Mouse (Mus musculus) embryonic facial prominence, embryonic 12.5 days (tissue): ENCODE data around the gene Gvin1. TPM values are rescaled to one million over a fixed set of nuclear protein-coding genes. Genes with fewer than 3 reads are reported as not detected.
"Not testable (repeated sequence)": the region's sequence is repeated elsewhere in the genome, so short reads cannot be mapped to it uniquely, and the experiment has no call there.

Experiments used
- ATAC-seq: fragments of 200-750 bp; cut with Nextera tagmentation; 2 replicates; pipeline ENCODE4 v1.8.0; 2017; ENCODE audit not compliant: insufficient number of reproducible peaks, insufficient read depth, low FRiP score, low TSS enrichment
- H3K27ac ChIP-seq: fragments of 300-500 bp; sonication (generic); 2 replicates; pipeline ENCODE4 v1.5.1; 2016; ENCODE audit warnings: mild to moderate bottlenecking
- H3K27me3 ChIP-seq: fragments of 300-500 bp; sonication (generic); 2 replicates; pipeline ENCODE4 v1.6.1; 2016; ENCODE audit warnings: mild to moderate bottlenecking, moderate library complexity
- H3K36me3 ChIP-seq: fragments of 300-500 bp; sonication (generic); 2 replicates; pipeline ENCODE4 v1.6.1; 2016; ENCODE audit warnings: mild to moderate bottlenecking
- H3K4me1 ChIP-seq: fragments of 300-500 bp; sonication (generic); 2 replicates; pipeline ENCODE4 v1.6.1; 2016
- H3K4me2 ChIP-seq: fragments of 300-500 bp; sonication (generic); replicated peaks from 2 replicates; pipeline ENCODE4 v1.6.1; 2016; ENCODE audit warnings: mild to moderate bottlenecking, moderate library complexity
- H3K4me3 ChIP-seq: fragments of 300-500 bp; sonication (generic); 2 replicates; pipeline ENCODE4 v1.5.1; 2016; ENCODE audit warnings: mild to moderate bottlenecking
- H3K9ac ChIP-seq: fragments of 300-500 bp; sonication (generic); 2 replicates; pipeline ENCODE4 v1.6.1; 2016; ENCODE audit warnings: mild to moderate bottlenecking, moderate library complexity
- H3K9me3 ChIP-seq: fragments of 300-500 bp; sonication (generic); 2 replicates; pipeline ENCODE4 v1.6.1; 2016; ENCODE audit warnings: mild to moderate bottlenecking, moderate library complexity
- WGBS: fragments of 180-500 bp; shearing (Covaris S2); methylation state at CpG from one replicate; pipeline ENCODE4 v1.1.7; 2016; 5-methylcytosine and 5-hydroxymethylcytosine counted together
- polyA plus RNA-seq: library from polyadenylated mRNA; unstranded; fragments of >200 nt; fragmentation: Nextera tagmentation; extraction: Ambion mirVana; gene quantifications from 2 replicates; pipeline ENCODE4 v1.2.1, GENCODE M21; 2016

The Gvin1 gene
- 0.17 and 0.32 TPM in 2 replicates for polyA plus RNA-seq

DNA sequence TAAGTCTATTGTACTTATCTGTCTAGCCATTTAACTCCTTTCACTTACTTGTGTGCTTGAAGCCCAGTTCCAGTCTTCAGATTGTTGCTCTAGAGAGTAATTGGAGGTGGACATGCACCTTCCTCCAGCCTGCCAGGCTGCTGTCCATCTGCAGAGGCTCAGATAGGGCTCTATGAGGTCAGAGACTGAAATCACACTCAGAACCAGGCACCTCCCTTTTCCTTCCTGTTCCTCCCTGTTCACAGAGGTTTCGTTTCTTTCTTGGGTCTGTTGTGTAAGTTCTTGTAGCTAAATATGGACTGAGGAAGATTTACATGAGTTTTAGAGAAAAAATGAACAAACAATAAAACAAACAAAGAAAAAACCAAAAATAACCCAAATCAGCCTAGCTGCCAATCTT, at the start of gene Gvin1:
Gvin1 (minus strand) TSS at position 150 of the 400 bp plus-strand sequence.
- H3K9ac ChIP-seq, H3K4me1 ChIP-seq, ATAC-seq, H3K27ac ChIP-seq, H3K36me3 ChIP-seq, H3K4me2 ChIP-seq, H3K9me3 ChIP-seq, H3K27me3 ChIP-seq, H3K4me3 ChIP-seq: not testable (repeated sequence)
- 83% methylated on average over 1 of the region's 1 CpGs for WGBS

DNA sequence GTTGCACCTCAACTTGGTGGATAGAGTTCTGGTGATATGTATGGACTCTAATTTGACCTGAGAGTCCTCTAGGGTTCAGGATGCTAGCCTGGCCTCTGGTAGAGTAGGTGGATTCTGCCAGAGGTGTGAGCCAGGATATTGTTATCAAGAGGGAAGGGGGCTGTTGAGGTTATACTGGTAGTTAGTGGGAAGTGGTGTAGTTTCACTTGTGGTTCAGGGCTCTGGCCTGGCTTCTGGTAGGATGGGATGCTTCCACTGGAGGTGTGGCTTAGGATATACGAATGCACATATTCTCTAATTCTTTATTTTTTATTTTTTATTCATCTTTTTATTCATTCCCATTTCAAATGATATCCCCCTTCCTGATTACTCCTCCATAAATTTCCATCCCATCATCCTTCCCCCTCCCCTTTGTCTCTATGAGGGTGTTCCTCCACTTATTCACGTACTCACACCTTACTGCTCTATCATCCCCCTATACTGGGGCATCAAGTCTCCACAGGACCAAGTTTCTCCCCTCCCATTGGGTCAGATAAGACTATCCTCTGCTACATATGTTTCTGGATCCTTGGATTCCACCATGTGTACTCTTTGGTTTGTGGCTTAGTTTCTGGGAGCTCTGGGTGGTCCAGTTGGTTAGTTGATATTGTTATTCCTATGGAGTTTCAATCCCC, 36.9 kb upstream of the Gvin1 start:
- 76% methylated on average over 2 of the region's 2 CpGs for WGBS
- no peaks in the 10 kb centered on the region for H3K27me3 ChIP-seq
- H3K4me1 ChIP-seq: no peaks in the 10 kb centered on the region
- no peak overlapping the region for H3K4me2 ChIP-seq
- H3K4me3 ChIP-seq: no peak overlapping the region
- no peak overlapping the region for H3K27ac ChIP-seq
- peaks cover 4% of the 10 kb centered on the region; the same call in 1 of the 2 replicates for H3K9me3 ChIP-seq
- H3K36me3 ChIP-seq: no peaks in the 10 kb centered on the region
- peak; percentile 52; the same call in 1 of the 2 replicates for ATAC-seq
- no peak overlapping the region for H3K9ac ChIP-seq

DNA sequence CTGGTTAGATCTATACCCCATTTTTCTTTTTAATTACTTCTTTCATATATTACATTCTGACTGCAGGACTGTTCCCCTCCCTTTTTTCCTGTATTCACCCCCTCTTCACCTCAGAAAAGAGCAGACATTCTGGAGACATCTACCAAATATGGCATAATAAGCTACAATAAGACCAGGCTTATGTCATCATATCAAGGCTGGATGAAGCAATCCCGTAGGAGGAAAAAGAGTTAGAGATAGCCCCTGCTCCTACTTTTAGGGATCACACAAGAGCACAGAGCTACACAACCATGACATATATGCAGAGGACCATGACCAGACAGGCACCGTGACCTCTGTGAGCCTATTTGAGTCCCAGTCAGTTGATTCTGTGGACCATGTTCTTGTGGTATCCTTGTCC, 33.8 kb upstream of the Gvin1 start:
- WGBS: 83% methylated on average over 2 of the region's 2 CpGs
- H3K27ac ChIP-seq: no peak overlapping the region
- H3K4me1 ChIP-seq: no peaks in the 10 kb centered on the region
- no peaks in the 10 kb centered on the region for H3K36me3 ChIP-seq
- no peaks in the 10 kb centered on the region for H3K27me3 ChIP-seq
- H3K9me3 ChIP-seq: peaks cover 7% of the 10 kb centered on the region; the same call in 1 of the 2 replicates
- H3K9ac ChIP-seq: no peak overlapping the region
- H3K4me3 ChIP-seq: no peak overlapping the region
- no peak for ATAC-seq
- no peak overlapping the region for H3K4me2 ChIP-seq

DNA sequence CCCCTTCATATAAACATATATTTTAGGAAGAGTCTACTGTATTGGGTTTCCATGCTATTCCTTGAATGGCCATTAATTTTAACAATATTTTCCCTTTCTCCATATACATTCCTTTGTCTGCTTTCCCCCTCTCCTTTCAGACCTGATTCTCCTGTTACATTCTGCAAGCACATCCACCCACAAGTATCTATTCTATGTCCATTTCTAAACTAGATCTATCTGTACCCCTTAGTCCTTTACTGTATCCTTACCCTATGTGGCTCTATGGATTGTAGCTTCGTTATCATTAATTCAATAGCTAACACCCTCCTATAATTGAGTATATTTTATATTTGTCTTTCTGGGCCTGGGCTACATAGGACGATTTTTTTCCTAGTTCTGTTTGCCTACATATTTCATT, 33.1 kb upstream of the Gvin1 start:
- no peak overlapping the region for H3K4me3 ChIP-seq
- WGBS: 72% methylated on average over 2 of the region's 2 CpGs
- no peaks in the 10 kb centered on the region for H3K36me3 ChIP-seq
- no peak for ATAC-seq
- H3K4me1 ChIP-seq: no peaks in the 10 kb centered on the region
- no peak overlapping the region for H3K4me2 ChIP-seq
- H3K27ac ChIP-seq: no peak overlapping the region
- peaks cover 5% of the 10 kb centered on the region; the same call in 1 of the 2 replicates for H3K9me3 ChIP-seq
- no peaks in the 10 kb centered on the region for H3K27me3 ChIP-seq
- H3K9ac ChIP-seq: no peak overlapping the region

DNA sequence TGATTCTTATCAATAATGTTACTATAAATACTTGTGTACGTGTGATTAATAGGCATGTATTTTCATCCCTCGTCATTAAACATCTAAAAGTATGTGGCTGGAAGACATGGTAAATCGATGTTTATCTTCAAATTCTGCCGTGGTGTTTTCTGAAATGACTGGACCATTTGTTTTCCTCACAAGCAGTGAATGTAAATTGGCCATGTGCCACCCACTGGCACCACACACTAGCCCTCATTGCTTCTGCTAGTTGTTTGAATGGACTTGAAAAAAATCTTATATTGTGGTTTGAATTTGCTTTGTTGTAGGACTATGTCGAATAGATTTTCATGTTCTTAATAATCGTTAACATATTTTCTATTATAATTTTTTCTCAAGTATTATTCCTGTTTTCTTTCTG, 30.5 kb upstream of the Gvin1 start:
- 79% methylated on average over 6 of the region's 6 CpGs for WGBS
- H3K4me3 ChIP-seq: no peak overlapping the region
- H3K9ac ChIP-seq: no peak overlapping the region
- peaks cover 4% of the 10 kb centered on the region; the same call in 1 of the 2 replicates for H3K9me3 ChIP-seq
- no peaks in the 10 kb centered on the region for H3K4me1 ChIP-seq
- H3K36me3 ChIP-seq: no peaks in the 10 kb centered on the region
- H3K27ac ChIP-seq: no peak overlapping the region
- no peak for ATAC-seq
- no peaks in the 10 kb centered on the region for H3K27me3 ChIP-seq
- no peak overlapping the region for H3K4me2 ChIP-seq

DNA sequence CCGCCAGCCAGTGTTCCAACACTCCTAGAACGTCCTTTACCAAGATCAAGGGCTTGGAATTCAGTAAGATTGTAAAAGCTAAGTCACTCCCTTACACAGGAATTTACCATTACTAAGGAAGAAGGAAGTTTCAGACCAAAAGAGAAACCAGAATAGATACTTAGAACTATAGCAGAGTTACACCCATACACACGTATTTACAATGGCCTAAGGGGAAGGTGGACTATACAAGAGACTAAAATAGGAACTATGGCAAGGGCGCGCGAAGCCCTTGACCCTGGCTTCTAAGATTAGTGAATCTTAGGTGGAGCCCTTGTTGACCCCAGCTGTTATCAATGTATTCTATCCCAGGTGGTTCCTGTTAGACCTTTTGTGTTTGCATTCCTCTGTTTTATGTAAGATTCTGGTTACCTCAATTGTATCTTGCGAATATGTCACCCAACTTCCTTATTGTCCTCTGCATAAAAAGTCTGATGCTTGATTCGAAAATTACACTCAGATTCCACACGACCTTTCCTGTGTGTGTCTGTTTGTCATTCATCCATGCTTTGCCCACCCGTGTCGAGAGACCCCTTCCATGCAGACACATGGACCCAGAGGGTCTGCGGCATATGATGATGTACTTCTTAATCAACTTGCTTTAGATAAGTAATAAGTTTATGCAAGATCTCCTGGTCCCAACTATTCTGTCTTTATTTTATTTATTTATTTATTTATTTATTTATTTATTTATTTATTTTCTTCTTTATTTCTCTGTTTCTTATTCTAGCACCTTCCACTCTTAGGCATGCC, 25.6 kb upstream of the Gvin1 start:
- not testable (repeated sequence) for H3K4me3 ChIP-seq, H3K36me3 ChIP-seq, H3K4me2 ChIP-seq, H3K4me1 ChIP-seq, H3K9ac ChIP-seq, H3K27me3 ChIP-seq, H3K27ac ChIP-seq, H3K9me3 ChIP-seq
- 87% methylated on average over 12 of the region's 12 CpGs for WGBS
- ATAC-seq: peak; percentile 41; the same call in 1 of the 2 replicates

DNA sequence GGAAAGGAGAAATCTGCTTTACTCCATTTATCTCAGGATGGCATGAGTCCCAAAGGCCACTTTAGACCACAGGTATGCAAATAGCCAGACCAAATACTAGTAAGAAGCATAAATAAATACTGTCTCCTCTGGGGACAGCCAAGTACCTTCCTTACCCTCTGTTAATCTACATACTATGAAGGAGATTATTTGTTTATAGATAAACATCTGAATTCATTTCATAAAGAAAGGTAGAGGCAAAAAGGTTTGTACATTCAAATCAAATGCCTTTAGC, 22.0 kb upstream of the Gvin1 start:
- H3K27me3 ChIP-seq: no peaks in the 10 kb centered on the region
- ATAC-seq: no peak

DNA sequence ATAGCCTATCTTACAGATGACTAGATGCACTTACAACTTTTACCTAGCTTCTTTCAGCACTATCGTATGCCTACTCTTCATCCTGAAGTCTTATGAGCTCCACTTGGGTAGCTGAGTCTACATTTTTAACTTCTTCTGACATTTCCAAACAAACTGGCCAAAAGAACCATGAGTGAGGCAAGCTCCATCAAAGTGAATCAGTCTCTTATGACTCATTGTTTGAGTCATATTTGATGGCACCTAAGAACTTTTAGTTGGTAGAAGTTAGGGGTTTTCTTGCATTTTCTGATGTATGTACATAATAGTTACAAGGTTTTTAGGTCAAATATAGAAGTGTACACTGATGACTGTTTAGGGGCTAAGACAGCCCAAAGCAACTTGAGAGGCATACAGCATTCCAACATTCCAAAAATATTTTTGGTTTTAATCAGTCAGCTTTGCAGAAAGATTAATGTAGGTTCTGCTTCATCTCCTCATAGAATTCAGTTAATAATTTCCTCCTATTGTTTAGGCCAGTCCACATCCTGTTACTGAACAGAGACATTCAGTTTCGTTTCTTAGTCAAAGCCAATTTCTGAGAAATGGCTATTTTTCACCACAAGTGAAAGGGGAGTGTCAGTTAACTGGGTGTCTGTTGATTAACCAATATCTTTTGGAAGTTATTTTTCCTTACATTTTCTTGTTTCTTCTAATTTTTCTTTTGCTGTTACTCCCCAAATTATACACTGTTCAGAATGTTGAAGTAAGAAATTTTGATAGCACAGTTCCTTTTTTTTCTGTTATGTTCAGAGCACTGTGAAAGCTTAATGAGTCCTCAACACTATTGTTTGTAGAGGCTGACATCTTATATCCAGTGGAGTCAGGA, 21.4 kb upstream of the Gvin1 start:
- ATAC-seq: no peak
- Histone ChIP-seq H3K9me3 (no peaks in the 10 kb centered on the region), H3K27ac (no peak overlapping the region), H3K36me3 (no peaks in the 10 kb centered on the region), H3K4me2 (no peak overlapping the region), H3K9ac (no peak overlapping the region), H3K27me3 (no peaks in the 10 kb centered on the region), H3K4me3 (no peak overlapping the region), H3K4me1 (no peaks in the 10 kb centered on the region)
- 68% methylated on average over 2 of the region's 2 CpGs for WGBS

More for the DNA sequence above, 22.0 kb upstream of the Gvin1 start:
- H3K4me2 ChIP-seq: no peak overlapping the region
- H3K4me3 ChIP-seq: no peak overlapping the region
- H3K36me3 ChIP-seq: no peaks in the 10 kb centered on the region
- no peaks in the 10 kb centered on the region for H3K4me1 ChIP-seq
- H3K9ac ChIP-seq: no peak overlapping the region
- no peak overlapping the region for H3K27ac ChIP-seq
- H3K9me3 ChIP-seq: no peaks in the 10 kb centered on the region

DNA sequence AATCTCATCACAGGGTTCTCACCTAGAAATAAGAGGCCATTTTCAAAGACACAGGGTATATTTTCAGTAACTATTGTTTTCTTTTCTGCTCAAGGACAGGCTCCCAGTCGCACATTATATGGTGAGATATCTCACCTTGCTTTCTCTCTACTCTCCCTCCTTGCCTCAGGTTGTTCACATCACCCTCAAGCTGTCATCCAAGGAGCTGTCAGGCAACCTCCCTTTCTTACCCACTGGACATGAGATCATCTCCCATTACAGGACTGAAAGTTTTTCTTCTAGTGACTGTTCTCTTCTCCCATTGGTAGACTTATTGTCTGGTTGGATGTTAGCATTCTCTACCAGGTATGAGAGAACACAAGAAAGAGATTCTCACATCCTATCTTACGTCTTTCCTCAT, 20.5 kb upstream of the Gvin1 start:
- H3K27me3 ChIP-seq: no peaks in the 10 kb centered on the region
- WGBS: 76% methylated on average over 2 of the region's 2 CpGs

DNA sequence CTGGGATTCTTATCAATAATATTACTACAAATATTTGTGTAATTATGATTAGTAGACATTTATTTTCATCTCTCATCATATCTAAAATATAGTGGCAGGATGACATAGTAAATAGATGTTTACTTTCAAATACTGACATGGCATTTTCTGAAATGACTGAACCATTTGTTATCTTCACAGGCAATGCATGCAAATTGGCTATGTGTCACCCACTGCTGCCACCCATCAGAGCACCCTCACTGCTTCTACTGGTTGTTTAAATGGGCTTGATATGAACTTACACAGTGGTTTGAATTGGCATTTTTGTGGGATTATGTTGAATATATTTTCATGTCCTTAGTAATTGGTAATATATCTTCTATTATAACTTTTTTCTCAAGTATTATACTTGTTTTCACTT, 784 bp upstream of the Gvin1 start:
- H3K4me3 ChIP-seq, H3K27ac ChIP-seq, H3K4me2 ChIP-seq, H3K27me3 ChIP-seq, H3K9ac ChIP-seq, H3K36me3 ChIP-seq, ATAC-seq, H3K4me1 ChIP-seq, H3K9me3 ChIP-seq: not testable (repeated sequence)

More for the DNA sequence above, 20.5 kb upstream of the Gvin1 start:
- H3K36me3 ChIP-seq: no peaks in the 10 kb centered on the region
- no peak overlapping the region for H3K27ac ChIP-seq
- no peak overlapping the region for H3K4me2 ChIP-seq
- no peaks in the 10 kb centered on the region for H3K9me3 ChIP-seq
- ATAC-seq: no peak
- no peak overlapping the region for H3K4me3 ChIP-seq
- H3K9ac ChIP-seq: no peak overlapping the region
- no peaks in the 10 kb centered on the region for H3K4me1 ChIP-seq

DNA sequence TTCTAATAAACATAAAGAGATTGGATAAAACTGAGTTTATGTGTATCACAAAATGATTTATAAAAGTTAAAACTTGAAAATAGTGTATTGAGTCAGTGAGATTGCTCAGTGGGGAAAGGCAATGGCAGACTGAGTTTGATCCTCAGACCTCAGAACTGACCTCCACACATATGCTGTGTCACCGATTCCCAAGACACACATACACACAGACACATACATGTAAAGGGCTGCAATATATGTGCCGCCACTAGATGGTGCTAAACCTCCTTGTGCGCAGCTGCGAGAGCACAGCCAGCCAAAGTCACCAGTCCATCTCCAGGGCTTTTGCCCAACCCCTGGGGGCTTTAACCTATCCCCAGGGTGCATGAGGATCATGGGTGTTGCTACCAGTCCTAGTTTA, 1.4 kb downstream of the Gvin1 start:
- not testable (repeated sequence) for H3K4me1 ChIP-seq, H3K36me3 ChIP-seq, H3K9me3 ChIP-seq, H3K4me3 ChIP-seq, H3K9ac ChIP-seq, H3K27me3 ChIP-seq, H3K27ac ChIP-seq, ATAC-seq, H3K4me2 ChIP-seq
- no CpG with 5 or more reads among the region's 4 CpGs for WGBS

DNA sequence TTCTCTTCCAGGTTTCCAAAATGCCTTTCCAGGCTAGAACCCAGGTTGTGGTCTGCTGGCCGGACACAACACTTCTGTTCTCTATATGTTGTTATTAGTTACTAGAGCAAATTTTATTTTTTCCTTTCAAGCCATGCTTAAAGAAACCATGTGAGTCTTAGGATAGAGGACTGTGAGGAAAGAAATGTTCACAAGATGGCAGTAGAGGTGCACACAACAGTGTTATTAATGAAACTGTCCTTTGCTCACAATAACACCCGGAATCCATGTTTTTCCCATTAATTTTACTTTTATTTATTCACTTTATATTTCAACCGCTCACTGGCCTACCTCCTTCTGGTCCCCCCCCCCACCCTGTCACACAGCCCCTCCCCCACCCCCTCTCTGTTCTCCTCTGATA, 8.5 kb downstream of the Gvin1 start:
- not testable (repeated sequence) for H3K36me3 ChIP-seq, H3K4me1 ChIP-seq, H3K27ac ChIP-seq, ATAC-seq, H3K9me3 ChIP-seq, H3K4me3 ChIP-seq, H3K9ac ChIP-seq, H3K4me2 ChIP-seq, H3K27me3 ChIP-seq
- WGBS: 90% methylated on average over 2 of the region's 3 CpGs
